23 mouse cellular contexts compared by ENCODE assay signal in genomic region chr11:78062563-78062962, GRCm38 (mm10).
"Had no signal": no experiment of that assay in that cellular context is flagged by ENCODE, and none has a peak within 500 bp of the region (broad histone marks: within the 10 kb centered on the region; RNA-seq: fewer than 3 reads in every experiment).

No protein-coding gene starts in this region.

- ATAC-seq: midbrain, embryonic 15.5 days had no signal

- H3K9me3 ChIP-seq: kidney, embryonic 15.5 days; limb, embryonic 12.5 days; limb, embryonic 15.5 days; midbrain, embryonic 12.5 days; midbrain, embryonic 15.5 days; neural tube, embryonic 12.5 days; neural tube, embryonic 15.5 days had no signal

- H3K27me3 ChIP-seq: kidney, embryonic 15.5 days; limb, embryonic 12.5 days; limb, embryonic 15.5 days; midbrain, embryonic 12.5 days; midbrain, embryonic 15.5 days; neural tube, embryonic 12.5 days; neural tube, embryonic 15.5 days had no signal

- DNase-seq: kidney, adult 11 months; kidney, adult 8-10 months; kidney, postnatal 10 days; kidney, postnatal 36 days; layer of hippocampus, postnatal 36 days; left cerebral cortex, postnatal 4 days; lung, adult 2 months; lung, postnatal 14 days; right cerebral cortex, adult 18-20 months; right cerebral cortex, postnatal 14 days; right cerebral cortex, postnatal 4 days; thymus, adult 2 months; thymus, postnatal 14 days; thymus, postnatal 4 days had no signal

- H3K9ac ChIP-seq: kidney, embryonic 15.5 days; limb, embryonic 12.5 days; limb, embryonic 15.5 days; midbrain, embryonic 12.5 days; midbrain, embryonic 15.5 days; neural tube, embryonic 12.5 days; neural tube, embryonic 15.5 days had no signal

- H3K4me3 ChIP-seq: kidney, embryonic 15.5 days; limb, embryonic 12.5 days; limb, embryonic 15.5 days; midbrain, embryonic 12.5 days; midbrain, embryonic 15.5 days; neural tube, embryonic 12.5 days; neural tube, embryonic 15.5 days had no signal

- H3K4me1 ChIP-seq: kidney, embryonic 15.5 days; midbrain, embryonic 15.5 days; neural tube, embryonic 12.5 days; neural tube, embryonic 15.5 days had no signal

- H3K4me2 ChIP-seq: kidney, embryonic 15.5 days; limb, embryonic 12.5 days; limb, embryonic 15.5 days; midbrain, embryonic 12.5 days; midbrain, embryonic 15.5 days; neural tube, embryonic 12.5 days; neural tube, embryonic 15.5 days had no signal

- H3K27ac ChIP-seq: kidney, embryonic 15.5 days; limb, embryonic 15.5 days; macrophage; midbrain, embryonic 12.5 days; neural tube, embryonic 12.5 days; neural tube, embryonic 15.5 days; stomach, postnatal 0 days had no signal
